Mouse (Mus musculus) B cell, adult (primary cell): ENCODE measurements around the gene Stac. TPM values are rescaled to one million over a fixed set of nuclear protein-coding genes. Genes with fewer than 3 reads are reported as not detected.

Source experiments
- total RNA-seq: library from RNA; stranded (reverse); gene quantifications from 4 replicates; pipeline ENCODE4 v1.2.4, GENCODE M21; 2023; ENCODE audit not compliant: inconsistent age

Gene Stac
- not detected in 4 replicates for total RNA-seq

DNA sequence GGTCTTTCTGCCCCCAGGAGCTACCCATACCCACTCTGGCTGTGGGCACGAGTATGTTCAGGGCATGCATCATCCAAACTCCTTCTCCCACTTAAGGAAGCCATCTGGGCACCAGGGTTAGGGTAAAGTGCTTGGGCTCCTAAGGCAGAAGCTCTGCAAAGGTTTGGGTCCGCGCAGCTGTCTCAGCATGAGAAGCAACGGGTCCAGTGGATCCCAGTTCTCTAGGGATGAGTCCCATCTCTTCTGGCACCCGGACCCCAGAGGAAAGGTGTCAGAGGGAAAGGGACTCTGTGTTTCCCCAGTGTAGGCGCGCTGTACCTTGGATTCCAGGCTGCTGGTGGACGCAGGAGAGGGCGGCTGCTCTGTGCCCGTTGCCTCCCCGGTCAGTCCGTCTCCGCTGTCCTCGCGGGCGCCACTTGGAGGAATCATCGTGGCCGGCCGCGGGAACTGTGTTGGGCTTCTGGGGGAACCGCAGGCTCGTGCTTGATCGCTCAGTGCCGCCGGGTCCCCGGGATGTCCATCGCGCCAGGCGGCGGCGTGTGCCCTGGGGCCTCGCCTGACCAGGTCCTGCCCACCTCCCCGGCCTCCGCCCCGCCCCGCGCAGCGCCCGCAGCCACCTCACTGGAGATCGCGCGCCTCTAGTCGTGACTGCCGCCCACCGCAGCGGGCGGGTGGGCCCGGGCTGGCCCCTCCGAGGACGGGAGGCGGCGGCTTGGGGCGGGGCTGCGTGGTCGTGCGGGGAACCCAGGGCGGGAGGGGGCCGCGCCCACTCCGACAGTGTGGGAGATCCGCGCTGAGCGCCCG, at the start of gene Stac:
Gene Stac (minus strand): TSS at position 669 of the 804 bp plus-strand sequence.

